Mouse (Mus musculus): ENCODE data around the gene Rc3h2. TPM values are rescaled to one million over a fixed set of nuclear protein-coding genes. Genes with fewer than 3 reads are reported as not detected.
A peak's percentile ranks its signal among the peaks of the same experiment; 100 is the strongest.

Gene Rc3h2
- polyA plus RNA-seq, 1 experiment from 2014 or later: 13.1 TPM

GRCm38 (mm10) chr2:37395539-37395938 is 27.2 kb downstream of the Rc3h2 start:
- H3K27ac ChIP-seq: no peak overlapping the region
- ATAC-seq (ENCODE audit: insufficient read depth, low FRiP score, low read depth): no peak
- no peak overlapping the region for H3K9ac ChIP-seq
- H3K4me2 ChIP-seq: no peak overlapping the region
- H3K4me1 ChIP-seq: no peaks in the 10 kb centered on the region
- no peaks in the 10 kb centered on the region for H3K27me3 ChIP-seq (replicated peaks)
- no peaks in the 10 kb centered on the region for H3K9me3 ChIP-seq
- no peak overlapping the region for H3K4me3 ChIP-seq (replicated peaks)
- peaks cover 12% of the 10 kb centered on the region; the same call in 1 of the 2 replicates for H3K36me3 ChIP-seq
- WGBS: 70% methylated on average over 1 of the region's 1 CpGs

GRCm38 (mm10) chr2:37382921-37383320 is 39.8 kb downstream of the Rc3h2 start:
- peaks cover 17% of the 10 kb centered on the region for H3K36me3 ChIP-seq

GRCm38 (mm10) chr2:37380189-37380588 is 42.5 kb downstream of the Rc3h2 start:
- Histone ChIP-seq H3K27me3 (replicated peaks) (no peaks in the 10 kb centered on the region), H3K27ac (no peak overlapping the region), H3K9ac (no peak overlapping the region), H3K9me3 (no peaks in the 10 kb centered on the region), H3K4me2 (no peak overlapping the region), H3K36me3 (peaks cover 27% of the 10 kb centered on the region), H3K4me1 (no peaks in the 10 kb centered on the region), H3K4me3 (replicated peaks) (no peak overlapping the region)
- ATAC-seq (ENCODE audit: insufficient read depth, low FRiP score, low read depth): no peak
- WGBS: 72% methylated on average over 2 of the region's 2 CpGs

More at GRCm38 (mm10) chr2:37382921-37383320, 39.8 kb downstream of the Rc3h2 start:
- Histone ChIP-seq H3K4me1 (no peaks in the 10 kb centered on the region), H3K4me3 (replicated peaks) (no peak overlapping the region), H3K4me2 (no peak overlapping the region), H3K9ac (no peak overlapping the region), H3K27me3 (replicated peaks) (no peaks in the 10 kb centered on the region), H3K27ac (no peak overlapping the region), H3K9me3 (no peaks in the 10 kb centered on the region)
- 92% methylated on average over 9 of the region's 9 CpGs for WGBS
- ATAC-seq (ENCODE audit: insufficient read depth, low FRiP score, low read depth): no peak

GRCm38 (mm10) chr2:37376018-37376417 is 46.7 kb downstream of the Rc3h2 start:
- H3K4me1 ChIP-seq: no peaks in the 10 kb centered on the region
- H3K27ac ChIP-seq: no peak overlapping the region
- H3K4me2 ChIP-seq: no peak overlapping the region
- ATAC-seq (ENCODE audit: insufficient read depth, low FRiP score, low read depth): no peak
- H3K9me3 ChIP-seq: no peaks in the 10 kb centered on the region
- 89% methylated on average over 1 of the region's 1 CpGs for WGBS
- H3K36me3 ChIP-seq: peaks cover 17% of the 10 kb centered on the region; the same call in 1 of the 2 replicates
- no peak overlapping the region for H3K4me3 ChIP-seq (replicated peaks)
- H3K9ac ChIP-seq: no peak overlapping the region
- no peaks in the 10 kb centered on the region for H3K27me3 ChIP-seq (replicated peaks)

- no peak overlapping the region for H3K4me3 ChIP-seq (replicated peaks)
- no peaks in the 10 kb centered on the region for H3K4me1 ChIP-seq
- no peak overlapping the region for H3K4me2 ChIP-seq
- WGBS: 79% methylated on average over 2 of the region's 2 CpGs
- no peak for ATAC-seq (ENCODE audit: insufficient read depth, low FRiP score, low read depth)
- no peak overlapping the region for H3K27ac ChIP-seq
- peaks cover 5% of the 10 kb centered on the region; the same call in 1 of the 2 replicates for H3K36me3 ChIP-seq
- H3K27me3 ChIP-seq (replicated peaks): no peaks in the 10 kb centered on the region
- H3K9me3 ChIP-seq: no peaks in the 10 kb centered on the region
- no peak overlapping the region for H3K9ac ChIP-seq
Observed at GRCm38 (mm10) chr2:37370651-37371050, 52.1 kb downstream of the Rc3h2 start.

- Histone ChIP-seq H3K4me3 (replicated peaks) (no peak overlapping the region), H3K9me3 (no peaks in the 10 kb centered on the region), H3K36me3 (peaks cover 2% of the 10 kb centered on the region; the same call in 1 of the 2 replicates), H3K9ac (no peak overlapping the region), H3K27me3 (replicated peaks) (no peaks in the 10 kb centered on the region), H3K4me2 (peak overlapping the region; percentile 75), H3K27ac (no peak overlapping the region), H3K4me1 (no peaks in the 10 kb centered on the region)
- no peak for ATAC-seq (ENCODE audit: insufficient read depth, low FRiP score, low read depth)
- WGBS: 90% methylated on average over 2 of the region's 2 CpGs
Observed at GRCm38 (mm10) chr2:37359908-37360307, 62.8 kb downstream of the Rc3h2 start.

- peak within 1 kb of the TSS; percentile 49; the same call in 1 of the 2 replicates for H3K9ac ChIP-seq
- peak within 1 kb of the TSS; percentile 99 for H3K27ac ChIP-seq
- peak within 1 kb of the TSS; percentile 75 for H3K4me2 ChIP-seq
- no peaks in the 10 kb centered on the region for H3K9me3 ChIP-seq
- WGBS: under 1% methylated on average over 42 of the region's 42 CpGs
- H3K4me3 ChIP-seq (replicated peaks): peak within 1 kb of the TSS; percentile 70
- ATAC-seq (ENCODE audit: insufficient read depth, low FRiP score, low read depth): peak; percentile 99
- no peaks in the 10 kb centered on the region for H3K27me3 ChIP-seq (replicated peaks)
- H3K36me3 ChIP-seq: peaks cover 11% of the 10 kb centered on the region; the same call in 1 of the 2 replicates
- no peaks in the 10 kb centered on the region for H3K4me1 ChIP-seq
Observed at GRCm38 (mm10) chr2:37358633-37359540, 63.8 kb downstream of the Rc3h2 start, which contains the start of gene Pdcl. Gene Pdcl (minus strand): TSS chr2:37359332.

- Histone ChIP-seq H3K9me3 (no peaks in the 10 kb centered on the region), H3K4me3 (replicated peaks) (no peak overlapping the region), H3K27me3 (replicated peaks) (no peaks in the 10 kb centered on the region), H3K27ac (no peak overlapping the region), H3K36me3 (peaks cover 32% of the 10 kb centered on the region; the same call in 1 of the 2 replicates), H3K4me1 (no peaks in the 10 kb centered on the region), H3K4me2 (no peak overlapping the region), H3K9ac (no peak overlapping the region)
- WGBS: 93% methylated on average over 5 of the region's 5 CpGs
- ATAC-seq (ENCODE audit: insufficient read depth, low FRiP score, low read depth): no peak
Observed at GRCm38 (mm10) chr2:37355571-37355970, 67.1 kb downstream of the Rc3h2 start.

GRCm38 (mm10) chr2:37351671-37352070 is 71.0 kb downstream of the Rc3h2 start:
- 87% methylated on average over 7 of the region's 7 CpGs for WGBS
- no peak overlapping the region for H3K9ac ChIP-seq
- no peak for ATAC-seq (ENCODE audit: insufficient read depth, low FRiP score, low read depth)
- H3K27me3 ChIP-seq (replicated peaks): no peaks in the 10 kb centered on the region
- H3K4me3 ChIP-seq (replicated peaks): no peak overlapping the region
- no peaks in the 10 kb centered on the region for H3K4me1 ChIP-seq
- H3K36me3 ChIP-seq: peaks cover 32% of the 10 kb centered on the region; the same call in 1 of the 2 replicates
- H3K27ac ChIP-seq: no peak overlapping the region
- H3K4me2 ChIP-seq: no peak overlapping the region
- no peaks in the 10 kb centered on the region for H3K9me3 ChIP-seq

- no peaks in the 10 kb centered on the region for H3K4me1 ChIP-seq
- H3K4me3 ChIP-seq (replicated peaks): no peak overlapping the region
- H3K9ac ChIP-seq: no peak overlapping the region
- WGBS: 56% methylated on average over 10 of the region's 10 CpGs
- no peak for ATAC-seq (ENCODE audit: insufficient read depth, low FRiP score, low read depth)
- no peaks in the 10 kb centered on the region for H3K27me3 ChIP-seq (replicated peaks)
- no peaks in the 10 kb centered on the region for H3K36me3 ChIP-seq
- no peak overlapping the region for H3K4me2 ChIP-seq
- no peaks in the 10 kb centered on the region for H3K9me3 ChIP-seq
- H3K27ac ChIP-seq: no peak overlapping the region
Observed at GRCm38 (mm10) chr2:37338497-37339187, 84.1 kb downstream of the Rc3h2 start.

- Histone ChIP-seq H3K27ac (no peak overlapping the region), H3K36me3 (no peaks in the 10 kb centered on the region), H3K4me3 (replicated peaks) (no peak overlapping the region), H3K4me1 (no peaks in the 10 kb centered on the region), H3K9ac (no peak overlapping the region), H3K27me3 (replicated peaks) (no peaks in the 10 kb centered on the region), H3K9me3 (no peaks in the 10 kb centered on the region), H3K4me2 (no peak overlapping the region)
- no peak for ATAC-seq (ENCODE audit: insufficient read depth, low FRiP score, low read depth)
- WGBS: 79% methylated on average over 2 of the region's 2 CpGs
Observed at GRCm38 (mm10) chr2:37333321-37333720, 89.4 kb downstream of the Rc3h2 start.

- Histone ChIP-seq H3K9ac (no peak within 1 kb of the TSS), H3K9me3 (no peaks in the 10 kb centered on the region), H3K27me3 (replicated peaks) (no peaks in the 10 kb centered on the region), H3K4me2 (no peak within 1 kb of the TSS), H3K27ac (no peak within 1 kb of the TSS), H3K36me3 (no peaks in the 10 kb centered on the region), H3K4me1 (no peaks in the 10 kb centered on the region), H3K4me3 (replicated peaks) (no peak within 1 kb of the TSS)
- no peak for ATAC-seq (ENCODE audit: insufficient read depth, low FRiP score, low read depth)
- WGBS: 80% methylated on average over 1 of the region's 1 CpGs
Observed at GRCm38 (mm10) chr2:37326215-37326614, 96.5 kb downstream of the Rc3h2 start, which contains the start of gene Olfr368. Gene Olfr368 (plus strand): TSS chr2:37326515.
